Mouse (Mus musculus) liver, adult 2 months (tissue): ENCODE results near the gene Ano6.

ENCODE experiments used
- CTCF ChIP-seq: fragments of 200-500 bp; IDR thresholded peaks from 2 replicates; pipeline ENCODE4 v1.5.1; 2011; ENCODE audit warnings: low read depth, low read length, control low read depth
- POLR2A ChIP-seq: fragments of 200-500 bp; IDR thresholded peaks from 2 replicates; pipeline ENCODE4 v1.6.1; 2011; ENCODE audit warnings: low read length, control low read depth; ENCODE audit not compliant: insufficient read depth; ENCODE audit errors: extremely low read depth

- TF ChIP-seq CTCF (no peak), POLR2A (no peak)
These were observed 82.6 kb downstream of the Ano6 start for GRCm38 (mm10) chr15:95873276-95873675.
